Mouse (Mus musculus) liver, adult 2 months (tissue): ENCODE measurements around the gene Phf19. TPM values are rescaled to one million over a fixed set of nuclear protein-coding genes. Genes with fewer than 3 reads are reported as not detected.

Experiments
- DNase-seq: peaks from one replicate; pipeline ENCODE4 v3.0.0-alpha.2; 2011; ENCODE audit warnings: low read depth, low spot score; ENCODE audit errors: extremely low read depth
- H3K27ac ChIP-seq: fragments of 200-500 bp; replicated peaks from 2 replicates; pipeline ENCODE4 v1.5.1; 2012; ENCODE audit warnings: low read depth, mild to moderate bottlenecking, control low read depth, inconsistent platforms, low read length; ENCODE audit not compliant: insufficient read depth
- H3K27me3 ChIP-seq: fragments of 200-500 bp; 2 replicates; pipeline ENCODE4 v1.6.1; 2012; ENCODE audit warnings: mild to moderate bottlenecking, moderate library complexity, low read length, inconsistent platforms; ENCODE audit not compliant: control insufficient read depth, insufficient read depth
- H3K36me3 ChIP-seq: fragments of 200-500 bp; 2 replicates; pipeline ENCODE4 v1.6.1; 2012; ENCODE audit warnings: low read length, inconsistent platforms; ENCODE audit not compliant: control insufficient read depth, insufficient read depth
- H3K4me1 ChIP-seq: fragments of 200-500 bp; 2 replicates; pipeline ENCODE4 v1.6.1; 2011; ENCODE audit warnings: low read length; ENCODE audit not compliant: control insufficient read depth, insufficient read depth
- H3K4me3 ChIP-seq: fragments of 200-500 bp; 2 replicates; pipeline ENCODE4 v1.5.1; 2011; ENCODE audit warnings: low read depth, mild to moderate bottlenecking, control low read depth, low read length, moderate library complexity; ENCODE audit not compliant: insufficient read depth
- H3K79me2 ChIP-seq: fragments of 200-500 bp; 2 replicates; pipeline ENCODE4 v1.6.1; 2012; ENCODE audit warnings: inconsistent platforms, mild to moderate bottlenecking, low read length, moderate library complexity; ENCODE audit not compliant: control insufficient read depth, insufficient read depth
- H3K9ac ChIP-seq: fragments of 200-500 bp; 2 replicates; pipeline ENCODE4 v1.6.1; 2012; ENCODE audit warnings: low read depth, mild to moderate bottlenecking, control low read depth, inconsistent platforms, low read length
- CTCF ChIP-seq: fragments of 200-500 bp; IDR thresholded peaks from 2 replicates; pipeline ENCODE4 v1.5.1; 2011; ENCODE audit warnings: low read depth, low read length, control low read depth
- POLR2A ChIP-seq: fragments of 200-500 bp; IDR thresholded peaks from 2 replicates; pipeline ENCODE4 v1.6.1; 2011; ENCODE audit warnings: low read length, control low read depth; ENCODE audit not compliant: insufficient read depth; ENCODE audit errors: extremely low read depth
- WGBS: fragments of 180-500 bp; shearing (Covaris S2); methylation state at CpG from one replicate; pipeline ENCODE4 v1.1.7; 2018; 5-methylcytosine and 5-hydroxymethylcytosine counted together
- polyA plus RNA-seq: library from polyadenylated mRNA; depleted of rRNA; stranded (reverse); fragments of >200 nt; gene quantifications from 2 replicates; pipeline ENCODE4 v1.2.3, GENCODE M21; 2012
- total RNA-seq: library from RNA; depleted of rRNA; stranded (reverse); fragments of >200 nt; gene quantifications from 2 replicates; pipeline ENCODE4 v1.2.3, GENCODE M21; 2014

Gene Phf19
- total and polyA plus RNA-seq, 2 experiments = 0.21 to 0.55 TPM

- Histone ChIP-seq H3K79me2 (no peaks in the 10 kb centered on the region), H3K27ac (no peak overlapping the region), H3K4me1 (no peaks in the 10 kb centered on the region), H3K9ac (no peak overlapping the region), H3K36me3 (no peaks in the 10 kb centered on the region), H3K4me3 (no peak overlapping the region), H3K27me3 (no peaks in the 10 kb centered on the region)
- TF ChIP-seq CTCF (no peak), POLR2A (no peak)
- no peak for DNase-seq
These were observed 40.5 kb upstream of the Phf19 start for GRCm38 (mm10) chr2:34954344-34954743.

GRCm38 (mm10) chr2:34953547-34954116 is 39.8 kb upstream of the Phf19 start:
- H3K27ac ChIP-seq = no peak overlapping the region
- TF ChIP-seq POLR2A = no peak
- TF ChIP-seq CTCF = no peak
- H3K79me2 ChIP-seq = no peaks in the 10 kb centered on the region
- no peak overlapping the region for H3K9ac ChIP-seq
- H3K27me3 ChIP-seq = no peaks in the 10 kb centered on the region
- no peak overlapping the region for H3K4me3 ChIP-seq
- H3K36me3 ChIP-seq = no peaks in the 10 kb centered on the region
- WGBS = 89% methylated on average over 2 of the region's 2 CpGs
- no peaks in the 10 kb centered on the region for H3K4me1 ChIP-seq
- DNase-seq = no peak

- no peaks in the 10 kb centered on the region for H3K36me3 ChIP-seq
- no peaks in the 10 kb centered on the region for H3K79me2 ChIP-seq
- H3K27ac ChIP-seq = no peak overlapping the region
- TF ChIP-seq CTCF (no peak), POLR2A (no peak)
- DNase-seq = no peak
- H3K4me1 ChIP-seq = no peaks in the 10 kb centered on the region
- no peaks in the 10 kb centered on the region for H3K27me3 ChIP-seq
- 81% methylated on average over 4 of the region's 4 CpGs for WGBS
- no peak overlapping the region for H3K4me3 ChIP-seq
- H3K9ac ChIP-seq = no peak overlapping the region
These were observed 39.2 kb upstream of the Phf19 start for GRCm38 (mm10) chr2:34953018-34953417.

DNA sequence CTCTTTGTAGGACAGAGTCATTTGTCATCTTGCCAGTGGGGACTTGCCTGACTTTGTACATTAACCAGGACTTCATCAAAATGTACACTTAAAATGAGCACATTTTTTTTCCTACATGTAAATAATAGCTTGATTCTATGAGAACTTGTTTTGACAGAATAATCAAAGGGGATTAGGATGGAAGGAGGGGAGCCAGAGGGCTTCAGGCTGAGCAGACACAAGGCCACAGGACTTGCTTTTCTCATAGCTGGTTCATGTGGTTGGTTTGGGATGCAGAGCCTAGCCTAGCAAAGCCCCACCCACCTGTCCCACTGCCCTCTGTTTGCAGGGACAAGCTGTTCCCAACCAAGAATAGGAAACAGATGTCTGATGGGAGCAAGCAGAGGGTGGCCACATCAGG is 37.6 kb upstream of the Phf19 start:
- H3K27me3 ChIP-seq = no peaks in the 10 kb centered on the region
- no peak overlapping the region for H3K4me3 ChIP-seq
- no peaks in the 10 kb centered on the region for H3K4me1 ChIP-seq
- no peak for TF ChIP-seq POLR2A
- no peak for TF ChIP-seq CTCF
- H3K27ac ChIP-seq = no peak overlapping the region
- no peak overlapping the region for H3K9ac ChIP-seq
- H3K36me3 ChIP-seq = no peaks in the 10 kb centered on the region
- H3K79me2 ChIP-seq = no peaks in the 10 kb centered on the region
- no peak for DNase-seq

DNA sequence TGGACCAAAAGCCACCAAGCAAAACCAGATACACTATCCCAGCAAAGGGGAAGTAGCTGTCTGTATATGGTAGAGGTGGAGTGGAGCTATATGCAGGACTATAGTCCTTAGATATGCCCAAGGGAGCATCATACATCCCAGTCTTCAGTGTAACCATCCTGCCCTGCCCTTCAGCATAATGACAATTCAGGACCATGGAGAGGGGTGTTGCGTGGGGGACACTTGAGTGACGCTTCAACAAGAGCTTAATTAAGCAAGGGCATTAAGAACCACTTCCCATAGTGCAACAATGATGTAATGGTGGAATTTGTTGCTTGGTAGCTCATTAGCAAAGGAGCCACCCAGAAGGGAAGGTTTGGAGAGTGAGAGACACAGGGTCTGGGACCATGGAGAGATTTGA is 34.8 kb upstream of the Phf19 start:
- no peaks in the 10 kb centered on the region for H3K36me3 ChIP-seq
- no peak for TF ChIP-seq POLR2A
- no peak for TF ChIP-seq CTCF
- no peak overlapping the region for H3K4me3 ChIP-seq
- no peaks in the 10 kb centered on the region for H3K27me3 ChIP-seq
- H3K27ac ChIP-seq = no peak overlapping the region
- H3K4me1 ChIP-seq = no peaks in the 10 kb centered on the region
- H3K79me2 ChIP-seq = no peaks in the 10 kb centered on the region
- 34% methylated on average over 2 of the region's 2 CpGs for WGBS
- H3K9ac ChIP-seq = no peak overlapping the region
- no peak for DNase-seq

GRCm38 (mm10) chr2:34946046-34946445 is 32.2 kb upstream of the Phf19 start:
- H3K79me2 ChIP-seq = no peaks in the 10 kb centered on the region
- TF ChIP-seq POLR2A (no peak), CTCF (no peak)
- no peaks in the 10 kb centered on the region for H3K4me1 ChIP-seq
- H3K9ac ChIP-seq = no peak overlapping the region
- no peaks in the 10 kb centered on the region for H3K36me3 ChIP-seq
- H3K27ac ChIP-seq = no peak overlapping the region
- DNase-seq = no peak
- H3K27me3 ChIP-seq = no peaks in the 10 kb centered on the region
- H3K4me3 ChIP-seq = no peak overlapping the region
- WGBS = 82% methylated on average over 4 of the region's 4 CpGs
